Mouse (Mus musculus) embryonic stem cell, embryonic (primary cell): ENCODE data around the gene Aqp8.

Source experiments
- CTCF ChIA-PET, 4 experiments: fragments of 300-600 bp in 2 of 4; fragments of 350-600 bp in 2 of 4; sonication (Branson Sonifier 250); formaldehyde crosslinking; loops; one replicate each; lab custom pipeline; 2022; ENCODE audit warnings: inconsistent platforms in 2 of 4; lab: Charles Lee
- POLR2A ChIA-PET, 4 experiments: fragments of 300-600 bp in 2 of 4; fragments of 350-600 bp in 2 of 4; sonication (Branson Sonifier 250); formaldehyde crosslinking; loops; one replicate each; lab custom pipeline; 2022; ENCODE audit warnings: antibody characterized with exemption in 4 of 4, inconsistent platforms in 1 of 4; lab: Charles Lee

The Aqp8 gene

GRCm38 (mm10) chr7:123462070-123462501 lies at the start of gene Aqp8:
Gene Aqp8 (plus strand): TSS chr7:123462291.
- POLR2A ChIA-PET: interaction anchor here in 3 of 4 experiments (0.9 to 1.8 kb wide), 13 partner anchors 9 to 263 kb away, joined by 3 to 7 read pairs (median 3); partner anchors contain the start of gene Zkscan2 (in 1 of the 3)
- CTCF ChIA-PET: interaction anchor here in 2 of 4 experiments (0.5 to 1.8 kb wide), 6 partner anchors 38 to 1589 kb away, joined by 3 to 6 read pairs (median 3); partner anchors contain the start of gene Zkscan2 (in 1 of the 2)

- POLR2A ChIA-PET: interaction anchor here in 1 of 4 experiments (1.0 kb wide), 1 partner anchor 49 kb away, joined by 3 read pairs; no protein-coding TSS in a partner anchor
These were observed 45.3 kb upstream of the Aqp8 start for GRCm38 (mm10) chr7:123416803-123417202.

GRCm38 (mm10) chr7:123417661-123418060 lies 44.4 kb upstream of the Aqp8 start:
- ChIA-PET CTCF (no interaction called here), POLR2A (interaction anchor here in 1 of 4 experiments (1.0 to 1.9 kb wide), 2 partner anchors 11 to 48 kb away, joined by 3 to 7 read pairs; no protein-coding TSS in a partner anchor)

More at GRCm38 (mm10) chr7:123416803-123417202, 45.3 kb upstream of the Aqp8 start:
- CTCF ChIA-PET: no interaction called here

- POLR2A ChIA-PET: interaction anchor here in 1 of 4 experiments (1.0 kb wide), 1 partner anchor 50 kb away, joined by 3 read pairs; the partner anchor contains the start of gene Arhgap17
- CTCF ChIA-PET: interaction anchor here in 1 of 4 experiments (0.7 kb wide), 1 partner anchor 1250 kb away, joined by 3 read pairs; no protein-coding TSS in a partner anchor
These were observed 42.1 kb upstream of the Aqp8 start for GRCm38 (mm10) chr7:123419984-123420383.

- ChIA-PET CTCF (no interaction called here), POLR2A (interaction anchor here in 1 of 4 experiments (0.5 to 1.4 kb wide), 2 partner anchors 42 to 221 kb away, joined by 3 to 4 read pairs; no protein-coding TSS in a partner anchor)
These were observed 40.1 kb upstream of the Aqp8 start for GRCm38 (mm10) chr7:123421958-123422357.

GRCm38 (mm10) chr7:123424281-123424680 lies 37.8 kb upstream of the Aqp8 start:
- ChIA-PET CTCF (interaction anchor here in 1 of 4 experiments (0.5 kb wide), 1 partner anchor 405 kb away, joined by 3 read pairs; no protein-coding TSS in a partner anchor), POLR2A (no interaction called here)

- CTCF ChIA-PET: interaction anchor here in 1 of 4 experiments (0.5 kb wide), 1 partner anchor 203 kb away, joined by 10 read pairs; no protein-coding TSS in a partner anchor
- POLR2A ChIA-PET: no interaction called here
These were observed 36.8 kb upstream of the Aqp8 start for GRCm38 (mm10) chr7:123425134-123425757.

- ChIA-PET POLR2A (interaction anchor here in 1 of 4 experiments (1.2 to 2.8 kb wide), 2 partner anchors 11 to 16 kb away, joined by 3 to 7 read pairs; no protein-coding TSS in a partner anchor), CTCF (no interaction called here)
These were observed 32.3 kb upstream of the Aqp8 start for GRCm38 (mm10) chr7:123429624-123430410.

GRCm38 (mm10) chr7:123430411-123430705 lies 31.7 kb upstream of the Aqp8 start:
- ChIA-PET POLR2A (interaction anchor here in 1 of 4 experiments (1.2 kb wide), 1 partner anchor 16 kb away, joined by 3 read pairs; no protein-coding TSS in a partner anchor), CTCF (no interaction called here)

- CTCF ChIA-PET: no interaction called here
- POLR2A ChIA-PET: no interaction called here
These were observed 30.9 kb upstream of the Aqp8 start for GRCm38 (mm10) chr7:123431206-123431605.

GRCm38 (mm10) chr7:123442079-123442478 lies 20.0 kb upstream of the Aqp8 start:
- ChIA-PET POLR2A (no interaction called here), CTCF (no interaction called here)

- POLR2A ChIA-PET: interaction anchor here in 1 of 4 experiments (0.6 kb wide), 1 partner anchor 13 kb away, joined by 4 read pairs; no protein-coding TSS in a partner anchor
- CTCF ChIA-PET: no interaction called here
These were observed 13.3 kb upstream of the Aqp8 start for GRCm38 (mm10) chr7:123448794-123449193.

- ChIA-PET POLR2A (interaction anchor here in 3 of 4 experiments (0.6 to 1.2 kb wide), 3 partner anchors 14 to 93 kb away, joined by 4 read pairs; no protein-coding TSS in a partner anchor), CTCF (interaction anchor here in 2 of 4 experiments (0.6 to 1.0 kb wide), 2 partner anchors 16 to 418 kb away, joined by 3 read pairs; no protein-coding TSS in a partner anchor)
These were observed 12.4 kb upstream of the Aqp8 start for GRCm38 (mm10) chr7:123449676-123450075.

GRCm38 (mm10) chr7:123450515-123450914 lies 11.6 kb upstream of the Aqp8 start:
- ChIA-PET CTCF (interaction anchor here in 2 of 4 experiments (0.6 to 1.0 kb wide), 2 partner anchors 15 to 419 kb away, joined by 3 read pairs; no protein-coding TSS in a partner anchor), POLR2A (interaction anchor here in 1 of 4 experiments (1.2 kb wide), 1 partner anchor 79 kb away, joined by 4 read pairs; no protein-coding TSS in a partner anchor)

GRCm38 (mm10) chr7:123452551-123452950 lies 9.5 kb upstream of the Aqp8 start:
- POLR2A ChIA-PET: interaction anchor here in 1 of 4 experiments (1.6 kb wide), 1 partner anchor 10 kb away, joined by 4 read pairs; the partner anchor contains the start of gene Aqp8

GRCm38 (mm10) chr7:123453066-123453465 lies 9.0 kb upstream of the Aqp8 start:
- CTCF ChIA-PET: no interaction called here
- POLR2A ChIA-PET: interaction anchor here in 1 of 4 experiments (1.6 kb wide), 1 partner anchor 10 kb away, joined by 4 read pairs; the partner anchor contains the start of gene Aqp8

More at GRCm38 (mm10) chr7:123452551-123452950, 9.5 kb upstream of the Aqp8 start:
- CTCF ChIA-PET: interaction anchor here in 2 of 4 experiments (0.7 to 1.5 kb wide), 2 partner anchors 54 to 240 kb away, joined by 3 read pairs; no protein-coding TSS in a partner anchor

- ChIA-PET CTCF (interaction anchor here in 1 of 4 experiments (0.6 kb wide), 1 partner anchor 245 kb away, joined by 4 read pairs; no protein-coding TSS in a partner anchor), POLR2A (no interaction called here)
These were observed 7.0 kb upstream of the Aqp8 start for GRCm38 (mm10) chr7:123455088-123455487.

- CTCF ChIA-PET: no interaction called here
- POLR2A ChIA-PET: no interaction called here
These were observed 3.8 kb upstream of the Aqp8 start for GRCm38 (mm10) chr7:123458309-123458708.
